Mouse (Mus musculus) activated CD4-positive, CD25-positive, alpha-beta regulatory T cell (primary cell): ENCODE data around the gene Scgb2b20. TPM values are rescaled to one million over a fixed set of nuclear protein-coding genes. Genes with fewer than 3 reads are reported as not detected.

Experiments used
- polyA plus RNA-seq, 2 experiments: library from polyadenylated mRNA; unstranded; fragments of 100-300 nt; shearing (Covaris generic); gene quantifications; one replicate each; pipeline ENCODE4 v1.2.1; 2017

Gene Scgb2b20
- not detected for polyA plus RNA-seq

GRCm38 (mm10) chr7:33366222-33366621 lies at the start of gene Scgb2b20:
TSS of gene Scgb2b20 (minus strand) at chr7:33366322.

GRCm38 (mm10) chr7:33372934-33373333 lies 6.8 kb upstream of the Scgb2b20 start, which contains the start of gene Scgb1b20:
TSS of gene Scgb1b20 (plus strand) at chr7:33373234.

Other genes with a start within 250 kb of the Scgb2b20 start
- gene Scgb2b18, start 192.5 kb downstream of the Scgb2b20 start, polyA plus RNA-seq: not detected
- not detected for gene Scgb1b18, start 180.8 kb downstream of the Scgb2b20 start, polyA plus RNA-seq
- not detected for gene Scgb2b19, start 86.0 kb downstream of the Scgb2b20 start, polyA plus RNA-seq
- gene Scgb1b19, start 79.0 kb downstream of the Scgb2b20 start, polyA plus RNA-seq: not detected
- gene Scgb1b20, start 6.9 kb upstream of the Scgb2b20 start, polyA plus RNA-seq: not detected
- not detected for gene Scgb2b21, start 154.1 kb upstream of the Scgb2b20 start, polyA plus RNA-seq